Mouse (Mus musculus): ENCODE data around the gene Vgll2. TPM values are rescaled to one million over a fixed set of nuclear protein-coding genes. Genes with fewer than 3 reads are reported as not detected.

Vgll2 gene
- total RNA-seq (2021), result not detected

DNA sequence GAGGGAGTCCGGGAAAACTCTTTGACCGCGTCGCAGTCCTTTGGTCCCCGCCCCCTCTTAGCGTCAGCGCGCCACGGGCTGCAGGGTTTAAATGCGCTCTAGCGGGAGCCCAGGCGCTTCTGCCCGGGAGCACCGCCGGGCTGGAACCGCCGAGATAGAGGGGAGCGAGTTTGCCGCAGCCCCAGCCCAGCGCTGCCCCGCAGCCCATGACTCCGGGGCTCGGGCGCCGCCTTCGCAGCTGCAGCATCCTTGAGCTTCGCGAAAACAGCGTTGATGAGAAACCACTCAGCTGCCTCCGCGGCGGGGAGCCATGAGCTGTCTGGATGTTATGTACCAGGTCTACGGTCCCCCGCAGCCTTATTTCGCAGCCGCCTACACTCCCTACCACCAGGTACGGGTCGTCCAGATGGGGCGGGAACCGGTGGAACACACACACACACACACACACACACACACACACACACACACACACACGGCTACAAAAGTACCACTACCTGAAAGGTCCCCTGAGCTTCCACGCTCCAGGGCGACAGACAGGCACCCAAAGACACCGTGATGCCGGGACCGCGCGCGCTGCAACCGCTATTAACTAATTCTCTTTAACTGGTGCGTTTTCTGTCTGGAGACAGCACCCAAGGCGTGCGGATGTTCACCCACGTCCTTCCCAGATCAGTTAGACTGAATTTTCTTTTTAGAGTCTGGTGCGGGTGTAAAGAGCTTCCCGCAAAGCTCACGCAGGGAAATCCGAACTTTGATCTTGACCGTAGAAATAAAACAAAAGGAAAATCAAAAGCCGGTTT, at the start of gene Vgll2:
Vgll2 (plus strand) TSS at position 90 of the 800 bp plus-strand sequence.
- intact Hi-C loops (cut with DNase I), result loop anchor here (5.0 kb wide), 1 partner anchor 230 kb away; no protein-coding TSS in a partner anchor
- peak; percentile 46 for DNase-seq

DNA sequence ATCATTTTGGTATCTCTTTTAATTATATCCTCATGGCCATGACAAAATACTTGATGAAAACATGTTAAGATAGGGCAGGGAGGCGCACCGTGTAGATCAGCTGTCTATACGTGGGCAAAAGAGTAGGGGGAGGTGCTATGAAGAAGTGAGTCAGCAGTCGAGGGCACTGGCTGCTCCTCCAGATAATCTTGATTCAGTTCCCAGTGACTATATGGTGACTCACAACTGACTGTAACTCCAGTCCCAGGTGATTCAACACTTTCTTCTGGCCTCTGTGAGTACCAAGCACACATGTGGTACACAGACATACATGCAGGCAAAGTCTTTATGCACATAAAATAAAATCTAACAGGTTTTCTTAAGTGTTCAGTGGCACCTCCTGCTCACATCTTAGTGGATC, 47.2 kb upstream of the Vgll2 start:
- intact Hi-C loops (cut with DNase I), result no loop called here
- DNase-seq, result no peak

GRCm38 (mm10) chr10:51975587-51975986, 46.7 kb upstream of the Vgll2 start:
- intact Hi-C loops (cut with DNase I), result no loop called here
- no peak for DNase-seq

- intact Hi-C loops (cut with DNase I), result no loop called here
- no peak for DNase-seq
These were observed 40.7 kb upstream of the Vgll2 start for GRCm38 (mm10) chr10:51981651-51982050.

- no peak for DNase-seq
- intact Hi-C loops (cut with DNase I), result no loop called here
These were observed 39.9 kb upstream of the Vgll2 start for GRCm38 (mm10) chr10:51982395-51982794.

DNA sequence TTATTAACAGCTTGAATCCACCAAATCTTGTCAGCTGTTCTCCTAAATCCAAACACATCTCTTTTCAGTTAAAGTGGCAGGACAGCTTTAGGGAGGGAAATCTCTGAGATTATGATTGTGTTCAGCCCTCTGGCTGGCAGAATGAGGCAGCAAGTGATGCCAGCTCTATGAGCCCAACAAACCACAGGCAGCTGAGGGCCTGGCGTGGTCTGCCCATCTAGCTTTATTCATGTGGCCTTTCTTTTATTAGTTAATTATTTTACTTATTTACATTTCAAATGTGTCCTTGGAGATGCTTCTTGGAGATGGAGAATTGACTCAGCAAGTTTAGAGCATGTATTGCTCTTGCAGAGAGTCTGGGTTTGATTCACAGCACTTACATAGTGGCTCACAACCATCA, 3.8 kb upstream of the Vgll2 start:
- intact Hi-C loops (cut with DNase I), result no loop called here
- peak; percentile 35 for DNase-seq

GRCm38 (mm10) chr10:52021231-52021630, 1.1 kb upstream of the Vgll2 start:
- intact Hi-C loops (cut with DNase I), result loop anchor here (5.0 kb wide), 1 partner anchor 229 kb away; no protein-coding TSS in a partner anchor
- no peak for DNase-seq

GRCm38 (mm10) chr10:52021736-52022394, 437 bp upstream of the Vgll2 start:
- DNase-seq, result no peak
- intact Hi-C loops (cut with DNase I), result loop anchor here (5.0 kb wide), 1 partner anchor 230 kb away; no protein-coding TSS in a partner anchor

- intact Hi-C loops (cut with DNase I), result loop anchor here (5.0 kb wide), 1 partner anchor 231 kb away; no protein-coding TSS in a partner anchor
- no peak for DNase-seq
These were observed 1.1 kb downstream of the Vgll2 start for GRCm38 (mm10) chr10:52023213-52024052.

- DNase-seq, result no peak
These were observed 1.7 kb downstream of the Vgll2 start for GRCm38 (mm10) chr10:52024053-52024410.

DNA sequence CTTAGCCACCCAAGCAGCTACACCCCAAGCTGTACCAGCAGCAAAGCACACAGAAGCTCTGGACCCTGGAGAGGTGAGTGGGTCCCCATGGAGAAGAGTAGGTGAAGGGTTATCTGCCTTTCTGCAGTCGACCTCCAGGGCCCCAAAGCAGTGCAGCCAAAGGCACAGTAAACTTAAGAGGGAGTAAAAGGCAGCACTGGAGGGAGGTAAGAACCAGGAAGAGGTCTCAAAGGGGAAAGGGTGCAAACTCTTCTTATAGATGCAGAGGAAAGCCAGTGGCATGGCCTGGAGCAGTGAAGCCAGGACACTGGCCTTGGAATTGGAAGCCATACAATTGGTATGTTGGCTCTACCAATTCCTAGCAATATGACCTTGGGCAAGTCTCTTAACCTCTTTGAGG, 3.0 kb downstream of the Vgll2 start:
- intact Hi-C loops (cut with DNase I), result no loop called here

More at GRCm38 (mm10) chr10:52024053-52024410, 1.7 kb downstream of the Vgll2 start:
- intact Hi-C loops (cut with DNase I), result loop anchor here (5.0 kb wide), 1 partner anchor 232 kb away; no protein-coding TSS in a partner anchor

DNA sequence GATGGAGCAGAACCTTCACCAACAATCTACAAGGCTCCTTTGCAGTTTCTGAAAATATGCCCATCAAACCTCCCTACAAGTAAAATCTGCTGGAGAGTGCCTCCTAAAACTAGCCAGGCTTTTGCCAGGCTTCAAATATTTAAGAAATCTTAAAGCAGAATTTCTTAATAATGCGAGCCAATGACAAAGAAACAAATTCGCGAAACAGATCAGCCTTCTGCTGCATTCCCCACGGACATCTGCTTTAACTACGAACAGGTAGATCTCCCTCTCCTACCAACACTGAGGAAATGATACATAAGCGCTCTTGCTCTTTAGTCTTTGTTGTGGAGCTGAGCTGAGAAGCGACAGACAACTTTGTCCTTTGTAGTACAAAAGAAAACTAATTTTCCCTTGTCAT, 3.5 kb downstream of the Vgll2 start:
- no peak for DNase-seq

More for the DNA sequence above, 3.0 kb downstream of the Vgll2 start:
- no peak for DNase-seq

GRCm38 (mm10) chr10:52027161-52028035, 5.1 kb downstream of the Vgll2 start:
- peak; percentile 7 for DNase-seq
- intact Hi-C loops (cut with DNase I), result no loop called here

More for the DNA sequence above, 3.5 kb downstream of the Vgll2 start:
- intact Hi-C loops (cut with DNase I), result no loop called here

GRCm38 (mm10) chr10:52028561-52029370, 6.5 kb downstream of the Vgll2 start:
- intact Hi-C loops (cut with DNase I), result no loop called here
- no peak for DNase-seq

GRCm38 (mm10) chr10:52029421-52030080, 7.2 kb downstream of the Vgll2 start:
- intact Hi-C loops (cut with DNase I), result no loop called here
- DNase-seq, result no peak

DNA sequence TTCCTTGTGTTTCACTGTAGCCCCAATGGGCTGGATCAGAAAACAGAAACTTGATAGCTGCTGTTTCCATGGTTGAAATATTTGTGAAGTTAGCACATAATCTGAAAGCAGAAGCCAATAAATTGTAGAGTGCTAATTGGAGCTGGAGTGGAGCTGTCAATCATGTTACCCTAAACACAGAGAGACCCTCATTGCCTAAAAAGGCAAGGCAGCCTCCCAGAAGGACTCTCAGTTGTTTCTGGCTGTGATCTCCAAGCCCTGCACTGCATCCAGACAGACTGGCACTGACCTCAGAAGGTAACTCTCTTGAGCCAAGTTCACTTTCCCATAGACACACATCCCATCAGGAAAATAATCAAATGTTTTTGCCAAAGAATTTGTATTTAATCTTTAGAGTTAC, 11.4 kb downstream of the Vgll2 start:
- no peak for DNase-seq
- intact Hi-C loops (cut with DNase I), result no loop called here

DNA sequence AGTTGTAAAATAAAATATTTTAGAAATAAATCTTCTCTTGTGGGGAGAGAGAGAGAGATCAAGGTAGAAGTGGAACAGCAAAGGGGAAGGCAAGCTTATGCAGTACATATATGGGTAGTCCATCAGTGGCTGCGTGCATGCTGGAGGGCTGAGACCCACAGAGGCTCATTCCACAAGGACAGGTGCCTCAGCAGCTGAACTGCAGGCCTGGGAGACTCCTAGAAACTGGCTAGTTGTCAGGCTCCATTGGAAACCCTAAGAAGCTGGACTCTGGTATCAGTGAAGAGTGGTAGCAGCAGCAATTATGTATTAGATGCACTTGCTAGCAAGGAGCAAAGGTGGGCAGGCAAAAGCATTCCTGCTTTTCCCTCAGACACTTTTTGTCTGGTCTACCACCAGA, 17.1 kb downstream of the Vgll2 start:
- DNase-seq, result no peak

GRCm38 (mm10) chr10:52043086-52043485, 20.8 kb downstream of the Vgll2 start:
- intact Hi-C loops (cut with DNase I), result no loop called here
- DNase-seq, result no peak

More for the DNA sequence above, 17.1 kb downstream of the Vgll2 start:
- intact Hi-C loops (cut with DNase I), result no loop called here

Data from left cerebral cortex, postnatal 4 days (tissue).